Mouse (Mus musculus): Measurements from ENCODE around the gene Lefty2.
"Not testable (repeated sequence)": the region's sequence is repeated elsewhere in the genome, so short reads cannot be mapped to it uniquely, and the experiment has no call there.

DNA sequence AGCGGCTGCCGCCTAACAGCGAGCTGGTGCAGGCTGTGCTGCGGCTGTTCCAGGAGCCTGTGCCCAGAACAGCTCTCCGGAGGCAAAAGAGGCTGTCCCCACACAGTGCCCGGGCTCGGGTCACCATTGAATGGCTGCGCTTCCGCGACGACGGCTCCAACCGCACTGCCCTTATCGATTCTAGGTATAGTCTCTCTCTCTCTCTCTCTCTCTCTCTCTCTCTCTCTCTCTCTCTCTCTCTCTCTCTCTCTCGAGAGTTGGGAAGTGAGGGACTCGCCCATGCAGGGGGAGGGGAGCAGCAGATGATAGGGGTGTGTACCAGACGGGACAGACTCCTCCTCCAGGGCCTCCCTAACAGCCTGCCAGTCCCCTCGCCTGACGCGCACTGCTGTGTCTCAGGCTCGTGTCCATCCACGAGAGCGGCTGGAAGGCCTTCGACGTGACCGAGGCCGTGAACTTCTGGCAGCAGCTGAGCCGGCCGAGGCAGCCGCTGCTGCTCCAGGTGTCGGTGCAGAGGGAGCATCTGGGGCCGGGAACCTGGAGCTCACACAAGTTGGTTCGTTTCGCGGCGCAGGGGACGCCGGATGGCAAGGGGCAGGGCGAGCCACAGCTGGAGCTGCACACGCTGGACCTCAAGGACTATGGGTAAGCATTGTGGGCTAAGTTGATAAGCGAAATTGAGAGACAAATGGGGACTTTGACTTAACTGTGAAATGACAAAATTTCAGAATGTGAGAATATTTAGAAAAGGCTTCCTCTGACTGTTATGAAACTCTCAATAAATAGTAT lies 43.9 kb downstream of the Lefty2 start:
- TF ChIP-seq CTCF, POLR2A (IDR thresholded peaks at IDR 0.05; ENCODE audit: insufficient read depth, low read depth, low read length): not testable (repeated sequence)

Measured in olfactory bulb, adult 2 months (tissue).